Comparison of ENCODE assay signal across 23 mouse cellular contexts in genomic region chr12:87449456-87449855, GRCm38 (mm10). TPM values are rescaled to one million over a fixed set of nuclear protein-coding genes. Genes with fewer than 3 reads are reported as not detected.
DNase-seq lines count a peak whose midpoint lies in the region; TF ChIP-seq lines count a peak whose summit lies in the region.
"Had no signal": no experiment of that assay in that cellular context is flagged by ENCODE, and none has a peak within 500 bp of the region (broad histone marks: within the 10 kb centered on the region; RNA-seq: fewer than 3 reads in every experiment).

No protein-coding gene starts in this region.

- no peak overlapping the region for H3K4me3 ChIP-seq in MEL (ENCODE audit: control insufficient read depth in 1 of 2, insufficient read depth in 1 of 2, low read depth in 2 of 2, low read length in 2 of 2)
- no peak overlapping the region for H3K4me3 ChIP-seq in myocyte

- H3K79me2 ChIP-seq in MEL (ENCODE audit: control insufficient read depth, insufficient read depth, low read length, poor library complexity): peaks cover 25% of the 10 kb centered on the region
- H3K79me2 ChIP-seq in myocyte (ENCODE audit: control insufficient read depth, insufficient read depth): peaks cover 27% of the 10 kb centered on the region

- no peak overlapping the region for H3K27ac ChIP-seq in MEL (ENCODE audit: control insufficient read depth, low read depth, low read length)

- H3K36me3 ChIP-seq in MEL (ENCODE audit: control insufficient read depth in 1 of 2, insufficient read depth in 2 of 2, low read length in 2 of 2) (peaks cover 17 to 34% of the 10 kb centered on the region in 2 experiments), myocyte (ENCODE audit: control insufficient read depth, insufficient read depth) (peaks cover 77% of the 10 kb centered on the region)

- no peak for TF ChIP-seq EP300 in MEL (IDR thresholded peaks at IDR 0.05; ENCODE audit: low read depth in 1 of 2, low read length in 2 of 2)

- no peak for DNase-seq in MEL (ENCODE audit: low read depth, low spot score)
- DNase-seq in adrenal gland, postnatal 4 days (ENCODE audit: low spot score in 2 of 2): no peak
- DNase-seq in ovary, postnatal 14 days (ENCODE audit: low spot score): no peak
- DNase-seq: adrenal gland, adult 2 months; adrenal gland, adult 8-10 months; adrenal gland, postnatal 10 days; adrenal gland, postnatal 14 days; adrenal gland, postnatal 25 days; adrenal gland, postnatal 36 days; B cell, adult 2 months; cerebellum, adult 11 months; cerebellum, adult 11-12 months; cerebellum, adult 18-20 months; cerebellum, adult 2 months; cerebellum, adult 8-10 months had no signal

- TF ChIP-seq RAD21 in MEL (IDR thresholded peaks at IDR 0.05; ENCODE audit: low read depth, low read length): no peak

- H3K4me1 ChIP-seq in MEL (ENCODE audit: control insufficient read depth in 1 of 2, insufficient read depth in 2 of 2, low read length in 2 of 2): 0 out of 4 replicates have a peak, but pooled peaks cover 0 to 4% of the 10 kb centered on the region in 2 experiments

- H3K9me3 ChIP-seq in MEL (replicated peaks; ENCODE audit: insufficient read depth, low read length): no peaks in the 10 kb centered on the region
- H3K9me3 ChIP-seq: G1E had no signal

- TF ChIP-seq POLR2A in MEL (IDR thresholded peaks at IDR 0.05; ENCODE audit: control insufficient read depth in 1 of 2, insufficient read depth in 1 of 2, low read depth in 1 of 2, low read length in 2 of 2, poor library complexity in 1 of 2) (no peak), myocyte (IDR thresholded peaks at IDR 0.05; ENCODE audit: insufficient read length, low read depth) (no peak)

- no peak for TF ChIP-seq CTCF in MEL (IDR thresholded peaks at IDR 0.05 in 2 of 3, conservative IDR thresholded peaks at IDR 0.05 in 1 of 3; ENCODE audit: control insufficient read depth in 1 of 3, insufficient read depth in 1 of 3, low read depth in 2 of 3, low read length in 3 of 3, poor library complexity in 1 of 3, severe bottlenecking in 1 of 3)

- no peak overlapping the region for H3K9ac ChIP-seq in MEL (ENCODE audit: control insufficient read depth, low read depth, low read length, poor library complexity, severe bottlenecking)

- H3ac ChIP-seq in myocyte (ENCODE audit: control insufficient read depth, insufficient read length): no peak overlapping the region

- no peak overlapping the region for H3K4me2 ChIP-seq in myocyte (ENCODE audit: low read depth)

- H3K27me3 ChIP-seq in MEL (ENCODE audit: control insufficient read depth in 1 of 2, insufficient read depth in 2 of 2, low read length in 2 of 2) (no peaks in the 10 kb centered on the region), myocyte (ENCODE audit: control insufficient read depth, insufficient read depth, insufficient read length) (no peaks in the 10 kb centered on the region)
- H3K27me3 ChIP-seq: CH12.LX, Patski had no signal

TF ChIP-seq in MEL, 35 proteins besides CTCF, POLR2A, EP300 and RAD21:
- no peak for TF ChIP-seq MEF2A (IDR thresholded peaks at IDR 0.05; ENCODE audit: extremely low read depth, insufficient replicate concordance, low read depth, low read length, poor library complexity, severe bottlenecking)
- TF ChIP-seq KAT2A (conservative IDR thresholded peaks at IDR 0.05; ENCODE audit: low read depth, low read length): no peak
- peak; percentile 54 for TF ChIP-seq GATA1 (IDR thresholded peaks at IDR 0.05; ENCODE audit: low read depth, low read length)
- TF ChIP-seq CHD2 (IDR thresholded peaks at IDR 0.05; ENCODE audit: low read length): no peak

TF ChIP-seq in myocyte, 11 proteins besides CTCF, POLR2A, EP300 and RAD21:
- no peak for TF ChIP-seq TCF12 (IDR thresholded peaks at IDR 0.05; ENCODE audit: insufficient read depth, poor library complexity, severe bottlenecking)
- peak; percentile 43 for TF ChIP-seq POLR2AphosphoS2 (IDR thresholded peaks at IDR 0.05; ENCODE audit: insufficient read length, low read depth)

RNA-seq across cellular contexts. Expression of gene Alkbh1, which starts 5.6 kb away (rescaled TPM):
- total RNA-seq in MEL (2012; rRNA removed): 31.4 and 41.4 TPM in 2 replicates
- 10 to 100 TPM in 1 of 2 experiments, not detected in 1; 48.9 TPM for polyA plus RNA-seq in MEL (2012; ENCODE audit: insufficient read depth in 1 of 2, insufficient read length in 2 of 2, low read depth in 1 of 2, low replicate concordance in 2 of 2, missing spikeins in 1 of 2)
- polyA plus RNA-seq in myocyte (2012; fragmentation: generic; extraction: Trizol): 9.3 TPM
- total RNA-seq in adrenal gland, postnatal 4 days (2021): 10 to 100 TPM; 30.2 to 33.2 TPM

RNA-seq across cellular contexts. Expression of gene Slirp, which starts 5.8 kb away (rescaled TPM):
- 166 and 174 TPM in 2 replicates for total RNA-seq in MEL (2012; rRNA removed)
- 100 to 1,000 TPM in 1 of 2 experiments, not detected in 1; 182 TPM for polyA plus RNA-seq in MEL (2012; ENCODE audit: insufficient read depth in 1 of 2, insufficient read length in 2 of 2, low read depth in 1 of 2, low replicate concordance in 2 of 2, missing spikeins in 1 of 2)
- polyA plus RNA-seq in myocyte (2012; fragmentation: generic; extraction: Trizol): 101 TPM
- total RNA-seq in adrenal gland, postnatal 4 days (2021): 100 to 1,000 TPM; 158 to 179 TPM

RNA-seq across cellular contexts. Expression of gene Snw1, which starts 22.6 kb away (rescaled TPM):
- total RNA-seq in MEL (2012; rRNA removed): 88.1 and 108 TPM in 2 replicates
- polyA plus RNA-seq in MEL (2012; ENCODE audit: insufficient read depth in 1 of 2, insufficient read length in 2 of 2, low read depth in 1 of 2, low replicate concordance in 2 of 2, missing spikeins in 1 of 2) (10 to 100 TPM; 40.8 to 92.1 TPM), myocyte (2012; fragmentation: generic; extraction: Trizol) (48.2 TPM)
- total RNA-seq in adrenal gland, postnatal 4 days (2021): 10 to 100 TPM; 80.2 to 84.5 TPM

RNA-seq across cellular contexts. Expression of gene Gm5788, which starts 45.1 kb away (rescaled TPM):
- total RNA-seq in MEL (2012; rRNA removed): not detected in 2 replicates
- polyA plus RNA-seq in MEL (2012; ENCODE audit: insufficient read depth in 1 of 2, insufficient read length in 2 of 2, low read depth in 1 of 2, low replicate concordance in 2 of 2, missing spikeins in 1 of 2) (not detected), myocyte (2012; fragmentation: generic; extraction: Trizol) (not detected)
- total RNA-seq in adrenal gland, postnatal 4 days (2021): not detected
- total RNA-seq: adrenal gland, adult 18-20 months; adrenal gland, adult 2 months; adrenal gland, adult 8-10 months; adrenal gland, postnatal 10 days; adrenal gland, postnatal 14 days; adrenal gland, postnatal 25 days; adrenal gland, postnatal 36 days; CH12.LX had no signal
- polyA plus RNA-seq: adrenal gland, adult 2 months; brain, embryonic 14.5 days; C2C12; CD4-positive, CD25-positive, alpha-beta regulatory T cell, adult 4 months; cerebellum, adult 2 months; Patski had no signal
